Mouse (Mus musculus) cerebellum, adult (tissue): Measurements from ENCODE around the gene Adcy5.

Source experiments
- ATAC-seq: cut with Nextera tagmentation; 2 replicates; pipeline ENCODE4 v1.9.2; 2017; ENCODE audit warnings: mild to moderate bottlenecking, moderate library complexity, mixed read lengths; ENCODE audit not compliant: insufficient number of reproducible peaks, low FRiP score, low TSS enrichment

The Adcy5 gene

GRCm38 (mm10) chr16:35200432-35201142, 45.9 kb downstream of the Adcy5 start:
- ATAC-seq, result no peak

GRCm38 (mm10) chr16:35201281-35201680, 46.6 kb downstream of the Adcy5 start:
- no peak for ATAC-seq

- no peak for ATAC-seq
Observed at GRCm38 (mm10) chr16:35203511-35203910, 48.8 kb downstream of the Adcy5 start.

- no peak for ATAC-seq
Observed at GRCm38 (mm10) chr16:35205681-35206080, 51.0 kb downstream of the Adcy5 start.

- no peak for ATAC-seq
Observed at GRCm38 (mm10) chr16:35206426-35206825, 51.7 kb downstream of the Adcy5 start.

- ATAC-seq, result no peak
Observed at GRCm38 (mm10) chr16:35208796-35209195, 54.1 kb downstream of the Adcy5 start.

GRCm38 (mm10) chr16:35209753-35210152, 55.1 kb downstream of the Adcy5 start:
- no peak for ATAC-seq

GRCm38 (mm10) chr16:35215047-35215446, 60.4 kb downstream of the Adcy5 start:
- no peak for ATAC-seq

- no peak for ATAC-seq
Observed at GRCm38 (mm10) chr16:35215498-35215897, 60.8 kb downstream of the Adcy5 start.

GRCm38 (mm10) chr16:35216826-35217491, 62.3 kb downstream of the Adcy5 start:
- ATAC-seq, result no peak

GRCm38 (mm10) chr16:35220412-35220811, 65.7 kb downstream of the Adcy5 start:
- no peak for ATAC-seq

- ATAC-seq, result no peak
Observed at GRCm38 (mm10) chr16:35221581-35221980, 66.9 kb downstream of the Adcy5 start.

GRCm38 (mm10) chr16:35223930-35224329, 69.3 kb downstream of the Adcy5 start:
- ATAC-seq, result peak; percentile 53

- ATAC-seq, result no peak
Observed at GRCm38 (mm10) chr16:35224716-35225115, 70.0 kb downstream of the Adcy5 start.

GRCm38 (mm10) chr16:35229582-35229981, 74.9 kb downstream of the Adcy5 start:
- no peak for ATAC-seq

GRCm38 (mm10) chr16:35232153-35232750, 77.6 kb downstream of the Adcy5 start:
- no peak for ATAC-seq

GRCm38 (mm10) chr16:35233329-35233728, 78.7 kb downstream of the Adcy5 start:
- ATAC-seq, result no peak

GRCm38 (mm10) chr16:35237091-35237490, 82.4 kb downstream of the Adcy5 start:
- ATAC-seq, result no peak

- no peak for ATAC-seq
Observed at GRCm38 (mm10) chr16:35239318-35239965, 84.8 kb downstream of the Adcy5 start.

GRCm38 (mm10) chr16:35239966-35240730, 85.5 kb downstream of the Adcy5 start:
- ATAC-seq, result no peak
